Mouse (Mus musculus) megakaryocyte, embryonic 14.5 days (primary cell): ENCODE measurements around the gene Frem1.

ENCODE experiments used
- FLI1 ChIP-seq: IDR thresholded peaks from 2 replicates; pipeline ENCODE4 v1.6.1; 2012; ENCODE audit warnings: low read length, inconsistent platforms, mixed read lengths
- GATA1 ChIP-seq: IDR thresholded peaks from 3 replicates; pipeline ENCODE4 v1.6.1; 2012; ENCODE audit warnings: mixed read lengths, low read length, inconsistent platforms, borderline replicate concordance

- TF ChIP-seq GATA1: no peak
- no peak for TF ChIP-seq FLI1
These were observed 176.6 kb downstream of the Frem1 start for GRCm38 (mm10) chr4:82875532-82875931.
